Mouse (Mus musculus) E14TG2a.4 (cell line): ENCODE measurements around the gene 1700037H04Rik.
A peak's percentile ranks its signal among the peaks of the same experiment; 100 is the strongest.

Experiments
- H3K27me3 ChIP-seq: 2 replicates; pipeline ENCODE4 v1.6.1; 2014; ENCODE audit warnings: low read length, control low read depth; ENCODE audit not compliant: insufficient read depth
- H3K36me3 ChIP-seq: 2 replicates; pipeline ENCODE4 v1.6.1; 2014; ENCODE audit warnings: low read length, control low read depth; ENCODE audit not compliant: insufficient read depth
- H3K4me1 ChIP-seq: replicated peaks from 2 replicates; pipeline ENCODE4 v1.6.1; 2014; ENCODE audit warnings: low read depth, low read length, control low read depth
- H3K4me3 ChIP-seq: replicated peaks from 2 replicates; pipeline ENCODE4 v1.5.1; 2014; ENCODE audit warnings: mild to moderate bottlenecking, low read length
- H3K9me3 ChIP-seq: 2 replicates; pipeline ENCODE4 v1.6.1; 2014; ENCODE audit warnings: low read length, control low read depth
- CTCF ChIP-seq: conservative IDR thresholded peaks from 2 replicates; pipeline ENCODE4 v1.5.1; 2014; ENCODE audit warnings: low read length
- NANOG ChIP-seq: IDR thresholded peaks from 2 replicates; pipeline ENCODE4 v1.6.1; 2014; ENCODE audit warnings: borderline replicate concordance, low read length, mixed read lengths
- POU5F1 ChIP-seq: IDR thresholded peaks from 2 replicates; pipeline ENCODE4 v1.6.1; 2014; ENCODE audit warnings: low read length, borderline replicate concordance

The 1700037H04Rik gene

GRCm38 (mm10) chr2:131159938-131160581, at the start of gene 1700037H04Rik:
Gene 1700037H04Rik, minus strand, starts transcription at chr2:131160081.
- no peak for TF ChIP-seq NANOG
- no peak for TF ChIP-seq CTCF
- no peak for TF ChIP-seq POU5F1
- H3K36me3 ChIP-seq: peaks cover 38% of the 10 kb centered on the region
- H3K4me1 ChIP-seq: peaks cover 58% of the 10 kb centered on the region
- no peaks in the 10 kb centered on the region for H3K27me3 ChIP-seq
- peak within 1 kb of the TSS; percentile 93 for H3K4me3 ChIP-seq
- H3K9me3 ChIP-seq: no peaks in the 10 kb centered on the region

GRCm38 (mm10) chr2:131209125-131209795, 49.4 kb upstream of the 1700037H04Rik start:
- Histone ChIP-seq H3K4me3 (peak overlapping the region; percentile 87), H3K36me3 (0 out of 2 replicates have a peak, but pooled peaks cover 5% of the 10 kb centered on the region)
- no peak for TF ChIP-seq CTCF
- no peak for TF ChIP-seq POU5F1
- TF ChIP-seq NANOG: no peak

GRCm38 (mm10) chr2:131208356-131208755, 48.5 kb upstream of the 1700037H04Rik start:
- Histone ChIP-seq H3K4me1 (peaks cover 55% of the 10 kb centered on the region), H3K9me3 (no peaks in the 10 kb centered on the region)
- TF ChIP-seq CTCF (no peak), POU5F1 (no peak), NANOG (no peak)

More at GRCm38 (mm10) chr2:131209125-131209795, 49.4 kb upstream of the 1700037H04Rik start:
- Histone ChIP-seq H3K27me3 (peaks cover 17% of the 10 kb centered on the region; the same call in 1 of the 2 replicates), H3K4me1 (peaks cover 57% of the 10 kb centered on the region), H3K9me3 (no peaks in the 10 kb centered on the region)

GRCm38 (mm10) chr2:131206778-131207177, 46.9 kb upstream of the 1700037H04Rik start, which contains the start of gene Ap5s1:
Gene Ap5s1, plus strand, starts transcription at chr2:131207078.
- H3K36me3 ChIP-seq: peaks cover 4% of the 10 kb centered on the region; the same call in 1 of the 2 replicates
- H3K27me3 ChIP-seq: peaks cover 14% of the 10 kb centered on the region; the same call in 1 of the 2 replicates
- H3K4me1 ChIP-seq: peaks cover 43% of the 10 kb centered on the region
- H3K4me3 ChIP-seq: no peak within 1 kb of the TSS
- no peak for TF ChIP-seq NANOG
- TF ChIP-seq CTCF: no peak
- TF ChIP-seq POU5F1: no peak
- no peaks in the 10 kb centered on the region for H3K9me3 ChIP-seq

More at GRCm38 (mm10) chr2:131208356-131208755, 48.5 kb upstream of the 1700037H04Rik start:
- Histone ChIP-seq H3K36me3 (0 out of 2 replicates have a peak, but pooled peaks cover 5% of the 10 kb centered on the region), H3K27me3 (peaks cover 17% of the 10 kb centered on the region; the same call in 1 of the 2 replicates), H3K4me3 (no peak overlapping the region)

- Histone ChIP-seq H3K4me3 (no peak overlapping the region), H3K4me1 (peaks cover 35% of the 10 kb centered on the region), H3K27me3 (peaks cover 14% of the 10 kb centered on the region; the same call in 1 of the 2 replicates), H3K9me3 (peaks cover 5% of the 10 kb centered on the region; the same call in 1 of the 2 replicates), H3K36me3 (peaks cover 8% of the 10 kb centered on the region; the same call in 1 of the 2 replicates)
- TF ChIP-seq NANOG: no peak
Measured at GRCm38 (mm10) chr2:131205521-131206182, 45.8 kb upstream of the 1700037H04Rik start.

- TF ChIP-seq NANOG (no peak), CTCF (no peak), POU5F1 (no peak)
- Histone ChIP-seq H3K36me3 (peaks cover 13% of the 10 kb centered on the region; the same call in 1 of the 2 replicates), H3K4me1 (peaks cover 30% of the 10 kb centered on the region), H3K27me3 (peaks cover 14% of the 10 kb centered on the region; the same call in 1 of the 2 replicates), H3K4me3 (0 out of 2 replicates have a peak overlapping the region, but pooled peaks have one; percentile 23), H3K9me3 (peaks cover 7% of the 10 kb centered on the region; the same call in 1 of the 2 replicates)
Measured at GRCm38 (mm10) chr2:131204410-131204981, 44.6 kb upstream of the 1700037H04Rik start.

- peaks cover 30% of the 10 kb centered on the region for H3K4me1 ChIP-seq
- TF ChIP-seq CTCF (no peak), NANOG (no peak), POU5F1 (no peak)
- peaks cover 13% of the 10 kb centered on the region; the same call in 1 of the 2 replicates for H3K36me3 ChIP-seq
- H3K4me3 ChIP-seq: no peak overlapping the region
- peaks cover 7% of the 10 kb centered on the region; the same call in 1 of the 2 replicates for H3K9me3 ChIP-seq
- peaks cover 14% of the 10 kb centered on the region; the same call in 1 of the 2 replicates for H3K27me3 ChIP-seq
Measured at GRCm38 (mm10) chr2:131203816-131204409, 44.0 kb upstream of the 1700037H04Rik start.
